20 mouse cellular contexts compared by ENCODE assay signal in genomic region chr16:24946356-24946755, GRCm38 (mm10).
"Had no signal": no experiment of that assay in that cellular context is flagged by ENCODE, and none has a peak within 500 bp of the region (broad histone marks: within the 10 kb centered on the region; RNA-seq: fewer than 3 reads in every experiment).

No protein-coding gene starts in this region.

- H3K4me2 ChIP-seq: limb, embryonic 12.5 days; limb, embryonic 15.5 days; liver, embryonic 11.5 days; lung, embryonic 15.5 days; midbrain, embryonic 12.5 days; neural tube, embryonic 13.5 days had no signal

- H3K36me3 ChIP-seq: limb, embryonic 12.5 days; limb, embryonic 15.5 days; lung, embryonic 15.5 days; midbrain, embryonic 12.5 days; neural tube, embryonic 13.5 days had no signal

- DNase-seq: kidney, adult 11 months; kidney, adult 9 months; kidney, postnatal 14 days; kidney, postnatal 4 days; left cerebral cortex, postnatal 4 days; liver, postnatal 0 days; lung, postnatal 14 days; lung, postnatal 4 days; retina, postnatal 1 day; thymus, adult 18-20 months; thymus, postnatal 4 days had no signal

- ATAC-seq: liver, postnatal 0 days; midbrain, embryonic 16.5 days had no signal

- H3K4me3 ChIP-seq: limb, embryonic 12.5 days; limb, embryonic 15.5 days; lung, embryonic 15.5 days; midbrain, embryonic 12.5 days; myocyte; neural tube, embryonic 13.5 days had no signal

- H3K9ac ChIP-seq: limb, embryonic 12.5 days; limb, embryonic 15.5 days; liver, embryonic 14.5 days; liver, postnatal 0 days; lung, embryonic 15.5 days; midbrain, embryonic 12.5 days; neural tube, embryonic 13.5 days had no signal

- H3K4me1 ChIP-seq: lung, embryonic 15.5 days had no signal

- H3K9me3 ChIP-seq: limb, embryonic 12.5 days; limb, embryonic 15.5 days; lung, embryonic 15.5 days; midbrain, embryonic 12.5 days; neural tube, embryonic 13.5 days had no signal

- H3K27me3 ChIP-seq: limb, embryonic 12.5 days; limb, embryonic 15.5 days; lung, embryonic 15.5 days; neural tube, embryonic 13.5 days had no signal

- H3K27ac ChIP-seq: limb, embryonic 12.5 days; limb, embryonic 15.5 days; liver, embryonic 14.5 days; lung, embryonic 15.5 days; midbrain, embryonic 12.5 days; neural tube, embryonic 13.5 days had no signal
